Mouse (Mus musculus) lung, adult 18-20 months (tissue): Measurements from ENCODE around the gene Ptprk.

ENCODE experiments used
- DNase-seq, 2 experiments: peaks; one replicate each; pipeline ENCODE4 v3.0.0; 2022; ENCODE audit warnings: mixed read lengths in 2 of 2

Gene Ptprk

GRCm38 (mm10) chr10:28304292-28304875 is 229.8 kb downstream of the Ptprk start:
- no peak for DNase-seq

DNA sequence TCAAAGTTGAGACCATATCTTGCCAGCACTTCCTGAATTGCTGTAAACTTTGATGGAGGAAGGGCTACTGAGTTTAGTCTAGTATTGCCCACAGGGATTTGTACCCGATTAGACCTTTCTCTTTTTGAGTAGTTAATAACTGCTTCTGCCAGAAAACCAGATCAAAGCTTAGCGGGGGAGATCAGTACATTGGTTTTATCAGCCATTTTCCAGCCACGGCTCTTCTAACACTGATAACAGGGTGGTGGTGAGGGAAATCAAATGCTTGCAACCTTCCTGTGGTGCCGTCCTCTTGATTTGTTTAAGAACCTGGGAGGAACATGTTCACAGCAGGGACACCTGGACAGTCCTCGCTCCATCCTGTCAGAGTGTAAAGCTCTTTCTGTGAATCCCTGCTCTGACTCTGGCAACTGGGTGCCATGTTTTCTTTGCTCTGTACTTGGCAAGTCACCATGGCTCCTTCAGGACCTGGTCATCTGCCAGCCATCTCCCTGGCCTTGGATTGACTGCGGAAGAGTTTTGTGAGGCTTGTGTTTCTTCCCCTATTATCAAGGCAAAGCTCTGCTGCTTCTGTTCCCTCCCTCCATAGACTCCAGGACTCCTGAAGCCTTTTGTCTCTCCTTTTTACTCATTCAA is 231.9 kb downstream of the Ptprk start:
- DNase-seq: peak; percentile 19 to 23

DNA sequence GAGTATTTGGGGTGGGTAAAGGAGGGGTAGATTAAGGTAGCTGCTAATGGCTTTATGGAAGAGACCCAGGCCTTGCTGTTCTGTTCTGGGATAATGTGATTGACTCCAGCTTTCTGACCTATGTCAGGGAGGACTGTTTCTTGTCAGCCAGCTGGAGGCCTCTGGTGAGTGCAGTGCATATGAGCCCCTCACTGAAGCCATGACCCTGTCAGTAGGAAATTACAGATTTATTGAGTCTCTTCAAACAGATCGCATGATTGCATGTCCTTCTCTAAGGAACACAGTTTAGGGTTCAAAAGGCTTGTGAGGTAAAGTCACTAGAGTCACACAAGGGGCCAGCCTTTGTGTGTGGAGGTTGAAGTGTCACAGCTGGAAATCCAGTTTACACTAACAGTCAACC is 236.7 kb downstream of the Ptprk start:
- no peak for DNase-seq

- no peak for DNase-seq
Observed at GRCm38 (mm10) chr10:28322995-28323394, 248.4 kb downstream of the Ptprk start.

GRCm38 (mm10) chr10:28335232-28335631 is 260.6 kb downstream of the Ptprk start:
- no peak for DNase-seq

DNA sequence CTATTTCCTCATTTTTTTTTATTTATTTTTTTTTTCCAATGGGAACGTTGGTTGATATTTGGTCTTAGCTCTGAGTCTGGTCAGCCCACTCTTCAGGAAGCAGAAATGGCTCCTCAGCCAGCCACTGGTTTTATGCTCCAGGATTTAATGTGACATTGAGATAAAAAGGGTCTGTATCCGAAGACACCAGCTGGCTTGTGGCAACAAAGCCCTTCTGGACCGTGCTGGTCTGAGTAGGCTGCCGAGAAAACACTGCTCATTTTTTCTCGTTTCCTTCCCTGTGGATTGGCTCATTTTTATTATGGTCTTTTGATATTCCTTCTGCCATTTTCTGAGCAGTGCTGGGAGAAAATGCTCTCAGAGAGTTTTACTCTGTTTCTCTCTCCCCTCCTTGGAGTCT is 263.9 kb downstream of the Ptprk start:
- no peak for DNase-seq

DNA sequence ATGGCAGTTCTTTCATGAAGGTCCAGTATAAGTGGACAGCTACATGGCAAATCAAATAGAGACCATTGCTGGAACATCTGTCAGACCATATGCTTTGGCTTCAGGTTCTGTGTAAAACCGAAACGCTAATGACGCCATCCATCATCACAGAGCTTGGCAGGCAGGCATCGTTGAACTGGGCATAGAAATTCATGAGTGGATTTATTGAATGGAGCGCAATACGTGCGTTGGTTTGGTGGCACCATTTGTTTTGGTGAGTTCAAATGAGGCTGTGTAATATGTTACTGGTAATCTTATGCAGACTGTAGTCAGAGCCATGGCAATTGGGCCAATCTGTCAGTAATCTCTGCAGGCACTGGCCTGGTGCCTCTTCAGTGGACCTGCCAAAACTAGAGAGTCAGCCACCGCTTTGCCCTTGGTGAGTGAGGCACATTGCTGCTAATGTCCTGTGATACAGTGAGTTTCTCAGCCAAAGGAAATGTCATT is 270.6 kb downstream of the Ptprk start:
- DNase-seq: no peak

- DNase-seq: no peak
Observed at GRCm38 (mm10) chr10:28365291-28365690, 290.7 kb downstream of the Ptprk start.

DNA sequence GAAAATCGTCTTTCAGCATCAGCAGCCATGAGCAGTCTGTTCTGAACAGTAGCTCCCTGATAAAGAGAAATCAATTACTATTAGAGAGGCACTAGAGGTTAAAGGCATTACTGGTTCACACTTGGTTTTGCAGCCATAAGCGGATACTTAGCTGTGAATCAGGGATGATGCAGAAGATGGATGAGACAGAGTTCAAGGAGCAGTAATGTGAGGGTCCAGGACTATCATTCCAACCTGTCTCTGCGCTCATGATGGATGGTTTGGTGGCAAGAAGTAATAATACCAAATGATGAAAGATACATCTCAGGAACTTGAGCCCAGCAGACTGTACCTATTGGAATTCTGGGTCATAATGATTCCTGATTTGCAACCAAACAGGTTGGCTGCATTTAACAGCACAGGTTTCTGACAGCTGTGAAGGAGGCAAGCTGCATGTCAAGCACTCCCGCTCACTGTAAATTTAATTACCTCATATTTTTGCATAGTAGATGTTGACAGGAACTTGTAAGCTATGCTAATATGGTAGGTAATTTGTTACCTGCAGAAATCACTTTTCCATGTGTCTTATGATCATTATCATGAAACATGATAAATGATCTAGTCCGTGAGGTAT is 291.6 kb downstream of the Ptprk start:
- no peak for DNase-seq

GRCm38 (mm10) chr10:28369808-28370207 is 295.2 kb downstream of the Ptprk start:
- DNase-seq: no peak

DNA sequence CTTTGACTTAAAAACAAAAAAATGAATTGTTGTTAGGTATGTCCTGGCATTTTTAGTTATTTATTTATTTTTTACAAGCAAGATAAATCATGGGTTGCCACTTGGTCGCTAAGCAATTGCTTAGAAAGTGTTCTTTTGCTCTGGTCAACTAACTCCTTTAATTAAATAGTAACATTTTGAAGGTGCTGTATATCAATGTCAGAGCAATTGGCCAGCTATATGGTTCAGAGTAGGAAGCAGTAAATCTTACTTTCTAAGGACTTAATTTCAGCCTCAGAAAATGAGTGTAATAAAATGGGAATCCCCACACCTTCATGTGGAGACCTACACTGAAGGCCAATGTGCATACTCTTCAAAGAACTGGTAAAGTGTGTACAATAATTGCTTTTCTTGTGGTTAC is 300.3 kb downstream of the Ptprk start:
- DNase-seq: no peak

DNA sequence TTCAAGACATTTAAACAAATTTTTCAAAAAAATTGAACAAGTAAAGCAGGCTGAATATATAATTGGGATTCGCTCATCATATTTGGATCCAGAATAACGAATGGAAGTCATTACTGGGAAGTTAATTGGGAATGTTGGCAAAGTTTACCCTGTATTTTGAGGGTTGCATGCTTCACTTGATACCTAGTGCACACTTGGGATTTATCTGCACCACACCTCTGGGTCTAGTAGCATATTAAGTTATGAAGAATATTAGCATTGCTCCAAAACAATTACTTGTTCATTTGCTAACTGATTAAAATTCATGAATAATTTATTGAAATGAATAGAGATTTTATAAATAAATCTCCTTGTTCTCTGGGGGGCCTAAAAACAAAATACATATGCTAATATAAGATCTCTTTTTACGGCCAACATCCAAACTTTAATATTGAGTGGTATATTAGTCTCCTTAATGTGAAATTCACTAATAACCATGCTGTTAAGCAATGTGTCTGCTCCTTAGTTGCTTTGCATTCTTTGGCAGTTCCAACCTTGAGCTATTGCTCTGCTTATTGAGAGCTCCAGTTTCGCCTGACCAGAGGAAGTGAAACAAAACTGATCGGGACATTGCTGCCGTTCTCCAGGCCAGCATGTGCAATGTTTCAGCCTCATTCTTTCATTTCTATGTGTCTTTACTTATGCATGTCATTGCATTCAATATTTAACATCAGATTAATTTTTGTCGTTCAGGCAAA is 305.3 kb downstream of the Ptprk start:
- DNase-seq: no peak

DNA sequence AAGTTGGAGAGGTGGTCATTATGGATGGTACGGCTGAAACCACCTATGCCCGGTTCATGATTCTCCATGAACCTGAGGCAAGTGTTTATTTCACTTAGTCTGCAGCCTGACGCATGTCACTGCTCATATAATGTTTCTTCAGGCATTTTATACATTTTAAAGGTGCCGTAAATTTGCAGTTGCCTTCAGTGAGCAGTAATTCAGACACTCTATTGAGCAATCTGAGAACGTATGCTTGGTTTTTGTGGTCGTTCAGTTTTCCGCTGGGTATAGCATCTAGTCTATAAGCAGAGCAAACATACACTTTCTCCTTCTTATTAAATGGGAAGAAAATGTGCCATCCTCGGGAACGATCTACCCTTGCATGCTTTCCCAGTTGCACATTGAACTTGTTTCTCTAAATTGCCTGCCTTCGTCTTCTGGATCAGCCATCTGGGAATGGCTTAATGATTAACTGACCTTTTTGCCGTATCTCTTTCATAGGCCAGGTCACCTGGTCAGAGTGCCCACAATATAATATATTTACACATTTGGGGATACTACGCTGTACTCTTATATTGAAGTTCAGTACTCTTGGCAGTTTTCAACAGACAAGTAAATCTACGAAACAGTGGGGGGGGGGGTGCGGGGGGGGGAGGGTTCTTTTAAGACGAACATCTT is 313.1 kb downstream of the Ptprk start:
- DNase-seq: no peak

- DNase-seq: no peak
Observed at GRCm38 (mm10) chr10:28391168-28391567, 316.5 kb downstream of the Ptprk start.

DNA sequence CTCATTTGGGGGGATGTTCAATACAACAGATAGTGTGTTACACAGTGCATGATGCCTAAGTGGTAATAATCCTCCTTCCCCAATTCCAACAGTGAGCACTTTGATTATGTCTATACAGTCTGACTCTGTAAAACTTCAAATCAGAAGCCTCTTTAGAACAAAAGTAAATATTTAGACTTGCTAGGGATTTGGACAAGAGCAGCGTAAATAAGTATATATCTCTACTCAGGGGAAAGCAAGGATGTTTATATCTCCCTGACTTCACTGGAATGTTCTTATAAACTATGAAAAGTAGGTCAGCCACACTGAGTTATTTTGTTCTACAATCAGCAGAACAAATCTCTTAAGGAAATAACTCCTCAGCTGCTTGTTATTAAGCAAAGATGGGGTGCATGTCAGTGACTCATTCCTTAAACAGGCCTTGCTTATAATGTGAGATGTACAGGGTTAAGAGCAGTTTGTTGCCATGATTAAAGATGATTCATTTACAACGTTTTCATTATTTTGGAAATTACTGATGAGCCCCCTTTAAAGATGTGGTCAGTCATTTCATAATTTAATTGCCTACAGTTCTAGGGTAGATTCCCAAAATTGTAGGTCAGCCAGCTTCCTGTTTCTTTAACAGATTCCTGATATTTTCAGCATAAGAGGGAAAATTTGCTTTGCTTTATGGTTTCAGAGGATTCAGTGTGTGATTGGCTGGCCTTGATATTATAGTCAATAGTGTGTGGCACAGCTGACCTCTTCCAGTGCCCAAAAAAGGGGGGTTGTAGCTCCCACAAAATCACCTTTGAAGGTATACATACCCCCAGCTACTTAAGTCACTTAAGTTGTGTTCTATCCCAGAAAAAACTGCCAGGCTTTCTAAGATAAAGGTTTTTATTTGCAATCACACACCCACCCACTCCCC is 321.2 kb downstream of the Ptprk start:
- peak in 1 of 2 experiments; percentile 10 for DNase-seq

- DNase-seq: peak in 1 of 2 experiments; percentile 47
Observed at GRCm38 (mm10) chr10:28396520-28396915, 321.9 kb downstream of the Ptprk start.

GRCm38 (mm10) chr10:28401796-28402195 is 327.2 kb downstream of the Ptprk start:
- DNase-seq: no peak

DNA sequence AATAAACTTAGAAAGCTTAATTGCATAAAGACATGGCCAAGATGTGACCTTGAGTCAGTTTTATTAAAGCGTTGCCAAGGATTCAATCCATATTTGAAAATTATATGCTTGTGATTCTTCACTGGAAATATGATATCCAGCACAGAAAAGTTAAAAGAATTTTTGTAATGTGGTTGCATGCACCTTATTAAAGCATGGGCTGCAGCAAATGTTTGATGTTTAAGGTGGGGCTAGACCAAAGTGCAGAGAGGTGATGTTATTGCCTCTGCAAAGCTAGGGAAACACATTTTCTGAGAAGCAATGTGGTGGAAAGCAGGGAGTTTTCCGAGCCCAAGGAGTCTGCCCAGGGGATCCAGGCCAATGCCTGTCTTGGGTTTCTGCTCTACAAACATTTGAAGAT is 334.4 kb downstream of the Ptprk start:
- no peak for DNase-seq

DNA sequence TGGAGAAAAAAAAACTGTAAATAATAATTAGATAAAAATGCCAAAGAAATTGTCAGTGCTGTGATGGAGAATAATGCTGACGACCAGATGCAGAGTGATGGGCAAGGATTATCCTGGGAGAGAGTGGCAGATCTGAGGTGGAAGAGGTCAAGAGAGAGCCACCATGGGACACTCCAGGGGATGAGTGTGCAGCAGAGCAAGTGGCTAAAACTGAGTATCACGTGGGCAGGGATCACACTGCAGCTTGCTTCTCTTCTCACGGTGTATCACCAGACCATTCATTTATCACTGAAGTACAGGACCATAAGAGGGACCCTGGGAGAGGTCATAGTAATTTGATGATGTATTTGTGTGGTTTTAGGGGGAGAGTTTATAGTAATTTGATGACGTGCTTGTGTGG is 340.2 kb downstream of the Ptprk start:
- no peak for DNase-seq

- DNase-seq: no peak
Observed at GRCm38 (mm10) chr10:28422622-28423021, 348.0 kb downstream of the Ptprk start.

- DNase-seq: no peak
Observed at GRCm38 (mm10) chr10:28425371-28425770, 350.8 kb downstream of the Ptprk start.

DNA sequence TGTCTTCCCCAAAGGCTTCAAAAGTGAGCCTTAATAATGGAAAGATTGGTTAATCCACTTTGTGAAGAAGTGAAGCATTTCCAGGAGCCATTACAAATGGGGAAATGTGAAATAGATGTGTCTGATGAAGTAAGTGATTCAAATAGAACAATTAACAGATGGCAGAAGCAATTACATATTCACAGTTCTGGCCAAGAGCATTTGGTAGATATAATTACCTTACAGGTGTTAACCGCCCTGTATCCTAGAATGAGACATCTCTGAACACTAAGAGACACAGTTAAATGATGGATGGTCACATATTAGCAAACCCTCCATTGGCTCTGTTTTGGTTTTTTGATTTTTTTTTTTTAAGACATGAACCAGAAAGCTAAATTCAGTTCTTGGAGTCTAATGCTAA is 361.5 kb downstream of the Ptprk start:
- no peak for DNase-seq
